Mouse (Mus musculus): ENCODE measurements around the gene Synj1. TPM values are rescaled to one million over a fixed set of nuclear protein-coding genes. Genes with fewer than 3 reads are reported as not detected.

Gene Synj1
- polyA plus RNA-seq, 1 experiment: 25.1 TPM

DNA sequence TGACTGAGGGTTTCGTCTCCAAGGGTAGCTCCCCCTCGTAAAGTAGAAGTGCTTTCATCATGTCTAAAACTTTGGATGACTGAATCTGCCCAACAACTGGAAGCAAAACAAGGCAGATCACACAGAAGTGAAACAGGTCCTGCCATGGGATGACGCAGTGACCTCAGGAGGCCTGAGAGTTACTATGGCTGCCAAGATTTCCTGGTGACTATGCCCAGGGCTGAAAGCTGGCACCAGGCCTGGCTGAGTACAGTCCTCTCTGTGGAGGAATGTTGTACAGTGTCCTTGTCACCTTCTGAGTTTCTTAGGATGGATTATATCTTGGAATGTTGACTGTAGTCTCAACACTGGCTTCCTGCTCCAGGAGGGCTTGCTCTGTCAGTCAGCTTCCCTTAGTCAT is 113.5 kb downstream of the Synj1 start:
- TF ChIP-seq POLR2A (IDR thresholded peaks at IDR 0.05; ENCODE audit: low read depth, low read length): no peak
- no peak for TF ChIP-seq CTCF (IDR thresholded peaks at IDR 0.05; ENCODE audit: extremely low read depth, insufficient read depth, insufficient read length, insufficient replicate concordance)
- Histone ChIP-seq H3K4me1 (ENCODE audit: control insufficient read depth, insufficient read depth, insufficient read length) (no peaks in the 10 kb centered on the region), H3K4me3 (ENCODE audit: extremely low read depth, insufficient read depth, insufficient read length) (no peak overlapping the region), H3K36me3 (ENCODE audit: control insufficient read depth, insufficient read depth, low read length) (no peaks in the 10 kb centered on the region), H3K27ac (ENCODE audit: insufficient read depth, low read length) (no peak overlapping the region), H3K27me3 (ENCODE audit: control insufficient read depth, insufficient read depth, low read length) (no peaks in the 10 kb centered on the region)
- WGBS: 89% methylated on average over 3 of the region's 3 CpGs
- no peak for DNase-seq (ENCODE audit: low read depth in 1 of 2, low spot score in 2 of 2)

DNA sequence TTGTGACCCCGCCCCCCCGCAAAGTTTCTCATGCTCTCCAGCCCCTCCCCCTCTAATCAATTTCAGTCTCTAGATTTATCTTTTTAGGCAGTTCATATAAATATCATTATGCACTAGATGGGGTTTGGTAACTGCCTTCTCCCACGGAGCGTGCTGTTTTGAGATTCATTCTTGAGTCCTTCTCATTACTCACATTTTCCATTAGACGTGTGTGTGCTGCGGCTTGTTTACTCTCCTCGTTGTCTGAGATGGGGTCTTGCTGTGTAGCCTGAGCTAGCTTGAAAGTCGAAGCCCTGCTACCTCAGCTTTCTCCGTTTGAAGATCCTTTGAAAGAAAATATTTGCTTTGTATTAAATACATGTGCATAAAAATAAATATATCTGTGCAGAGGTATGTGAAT is 117.3 kb downstream of the Synj1 start:
- TF ChIP-seq POLR2A (IDR thresholded peaks at IDR 0.05; ENCODE audit: low read depth, low read length) (no peak), CTCF (IDR thresholded peaks at IDR 0.05; ENCODE audit: extremely low read depth, insufficient read depth, insufficient read length, insufficient replicate concordance) (no peak)
- Histone ChIP-seq H3K4me3 (ENCODE audit: extremely low read depth, insufficient read depth, insufficient read length) (no peak overlapping the region), H3K4me1 (ENCODE audit: control insufficient read depth, insufficient read depth, insufficient read length) (no peaks in the 10 kb centered on the region), H3K36me3 (ENCODE audit: control insufficient read depth, insufficient read depth, low read length) (no peaks in the 10 kb centered on the region), H3K27ac (ENCODE audit: insufficient read depth, low read length) (no peak overlapping the region), H3K27me3 (ENCODE audit: control insufficient read depth, insufficient read depth, low read length) (no peaks in the 10 kb centered on the region)
- DNase-seq (ENCODE audit: low read depth in 1 of 2, low spot score in 2 of 2): no peak
- 71% methylated on average over 9 of the region's 9 CpGs for WGBS

DNA sequence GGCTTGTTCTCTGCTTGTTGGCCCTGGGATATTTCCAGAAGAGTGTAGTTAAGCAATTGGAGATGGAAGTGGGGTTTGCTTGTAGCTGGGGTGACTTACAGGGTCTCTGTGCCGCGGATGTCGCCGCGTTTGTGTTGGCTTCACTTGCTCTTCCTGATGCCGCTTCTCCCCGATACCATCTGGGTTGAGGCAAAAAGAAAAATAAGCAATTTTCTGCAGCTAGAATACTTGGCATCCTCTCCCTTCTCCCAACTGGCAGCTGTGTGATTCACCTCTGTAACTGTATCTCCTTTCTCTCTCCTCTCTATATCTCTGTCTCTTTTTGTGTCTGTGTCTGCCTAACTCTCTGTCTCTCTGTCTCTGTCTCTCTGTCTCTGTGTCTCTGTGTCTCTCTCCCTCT is 118.1 kb downstream of the Synj1 start:
- no peak overlapping the region for H3K27ac ChIP-seq (ENCODE audit: insufficient read depth, low read length)
- no peak overlapping the region for H3K4me3 ChIP-seq (ENCODE audit: extremely low read depth, insufficient read depth, insufficient read length)
- no peaks in the 10 kb centered on the region for H3K4me1 ChIP-seq (ENCODE audit: control insufficient read depth, insufficient read depth, insufficient read length)
- H3K36me3 ChIP-seq (ENCODE audit: control insufficient read depth, insufficient read depth, low read length): no peaks in the 10 kb centered on the region
- TF ChIP-seq CTCF (IDR thresholded peaks at IDR 0.05; ENCODE audit: extremely low read depth, insufficient read depth, insufficient read length, insufficient replicate concordance): no peak
- TF ChIP-seq POLR2A (IDR thresholded peaks at IDR 0.05; ENCODE audit: low read depth, low read length): no peak
- H3K27me3 ChIP-seq (ENCODE audit: control insufficient read depth, insufficient read depth, low read length): no peaks in the 10 kb centered on the region
- no peak for DNase-seq (ENCODE audit: low read depth in 1 of 2, low spot score in 2 of 2)
- 85% methylated on average over 7 of the region's 7 CpGs for WGBS

DNA sequence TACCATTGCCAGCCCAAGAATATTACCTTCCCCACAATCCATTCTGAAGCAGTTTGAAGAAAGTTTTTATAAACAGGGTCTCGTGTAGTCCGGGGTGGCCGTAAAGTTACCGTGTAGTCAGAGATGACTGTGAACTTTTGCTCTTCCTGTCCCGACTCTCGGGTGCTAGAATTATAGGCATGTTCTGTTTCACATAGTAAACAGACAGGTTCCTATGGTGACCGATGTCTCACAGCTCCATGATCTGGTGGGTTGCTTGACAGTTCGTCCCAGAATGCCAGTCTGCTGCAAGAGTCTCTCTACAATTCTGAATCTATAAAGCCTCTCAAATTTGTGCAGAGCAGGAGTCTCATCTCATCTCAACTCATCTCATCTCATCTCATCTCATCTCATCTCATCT is 119.0 kb downstream of the Synj1 start:
- Histone ChIP-seq H3K4me3 (ENCODE audit: extremely low read depth, insufficient read depth, insufficient read length) (no peak overlapping the region), H3K27ac (ENCODE audit: insufficient read depth, low read length) (no peak overlapping the region), H3K4me1 (ENCODE audit: control insufficient read depth, insufficient read depth, insufficient read length) (no peaks in the 10 kb centered on the region), H3K36me3 (ENCODE audit: control insufficient read depth, insufficient read depth, low read length) (no peaks in the 10 kb centered on the region), H3K27me3 (ENCODE audit: control insufficient read depth, insufficient read depth, low read length) (no peaks in the 10 kb centered on the region)
- DNase-seq (ENCODE audit: low read depth in 1 of 2, low spot score in 2 of 2): no peak
- TF ChIP-seq POLR2A (IDR thresholded peaks at IDR 0.05; ENCODE audit: low read depth, low read length) (no peak), CTCF (IDR thresholded peaks at IDR 0.05; ENCODE audit: extremely low read depth, insufficient read depth, insufficient read length, insufficient replicate concordance) (no peak)
- 14% methylated on average over 8 of the region's 8 CpGs for WGBS

DNA sequence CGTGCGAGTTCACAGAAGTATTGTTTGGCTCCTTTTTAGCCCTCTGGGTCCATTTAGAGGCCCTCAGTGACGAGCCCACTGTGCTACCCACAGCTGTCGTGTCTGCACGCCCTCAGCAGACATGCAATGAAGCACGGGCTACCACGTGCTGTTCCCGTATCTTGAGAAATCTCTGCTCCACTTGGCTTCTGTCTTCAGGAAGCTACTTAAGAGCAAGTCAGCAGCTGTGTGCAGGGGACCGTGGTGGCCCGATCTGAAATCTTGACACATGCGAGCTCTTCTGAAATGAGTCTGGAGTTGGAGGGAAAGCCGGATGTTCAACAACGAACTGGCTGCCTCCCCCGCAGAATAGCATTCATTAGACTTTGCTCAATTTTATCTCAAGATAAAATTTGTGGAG is 119.5 kb downstream of the Synj1 start:
- 52% methylated on average over 14 of the region's 14 CpGs for WGBS
- TF ChIP-seq POLR2A (IDR thresholded peaks at IDR 0.05; ENCODE audit: low read depth, low read length) (no peak), CTCF (IDR thresholded peaks at IDR 0.05; ENCODE audit: extremely low read depth, insufficient read depth, insufficient read length, insufficient replicate concordance) (no peak)
- H3K27me3 ChIP-seq (ENCODE audit: control insufficient read depth, insufficient read depth, low read length): no peaks in the 10 kb centered on the region
- no peaks in the 10 kb centered on the region for H3K4me1 ChIP-seq (ENCODE audit: control insufficient read depth, insufficient read depth, insufficient read length)
- no peak for DNase-seq (ENCODE audit: low read depth in 1 of 2, low spot score in 2 of 2)
- H3K36me3 ChIP-seq (ENCODE audit: control insufficient read depth, insufficient read depth, low read length): no peaks in the 10 kb centered on the region
- no peak overlapping the region for H3K4me3 ChIP-seq (ENCODE audit: extremely low read depth, insufficient read depth, insufficient read length)
- H3K27ac ChIP-seq (ENCODE audit: insufficient read depth, low read length): no peak overlapping the region

DNA sequence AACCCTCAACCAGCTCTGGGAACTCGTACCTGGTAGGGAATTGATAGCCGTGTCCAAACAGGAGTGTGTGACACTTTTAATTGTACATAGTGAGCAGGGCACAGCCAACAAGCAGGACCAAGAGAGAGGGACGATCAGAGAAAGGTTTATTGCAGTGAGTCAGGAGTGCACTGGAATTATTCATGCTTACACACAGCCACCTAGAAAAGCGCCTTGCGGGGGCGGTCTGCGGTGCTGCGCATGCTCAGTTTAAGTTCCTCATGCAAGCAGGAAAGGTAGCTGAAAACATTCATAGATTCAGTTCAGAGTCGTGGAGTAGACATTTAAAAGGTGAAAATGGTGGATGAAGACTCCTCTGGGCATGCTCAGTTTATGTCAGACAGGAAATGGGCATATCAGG is 120.4 kb downstream of the Synj1 start:
- Histone ChIP-seq H3K4me1 (ENCODE audit: control insufficient read depth, insufficient read depth, insufficient read length) (no peaks in the 10 kb centered on the region), H3K27me3 (ENCODE audit: control insufficient read depth, insufficient read depth, low read length) (no peaks in the 10 kb centered on the region), H3K36me3 (ENCODE audit: control insufficient read depth, insufficient read depth, low read length) (no peaks in the 10 kb centered on the region), H3K27ac (ENCODE audit: insufficient read depth, low read length) (no peak overlapping the region), H3K4me3 (ENCODE audit: extremely low read depth, insufficient read depth, insufficient read length) (no peak overlapping the region)
- no peak for DNase-seq (ENCODE audit: low read depth in 1 of 2, low spot score in 2 of 2)
- TF ChIP-seq CTCF (IDR thresholded peaks at IDR 0.05; ENCODE audit: extremely low read depth, insufficient read depth, insufficient read length, insufficient replicate concordance): no peak
- TF ChIP-seq POLR2A (IDR thresholded peaks at IDR 0.05; ENCODE audit: low read depth, low read length): no peak
- 83% methylated on average over 9 of the region's 9 CpGs for WGBS

Other genes with a start within 250 kb of the Synj1 start
- 6.0 and 6.4 TPM in 2 replicates for gene Urb1, start 200.9 kb downstream of the Synj1 start, polyA plus RNA-seq (2012; rRNA removed)
- 1.7 and 2.2 TPM in 2 replicates for gene Eva1c, start 184.6 kb downstream of the Synj1 start, polyA plus RNA-seq (2012; rRNA removed)
- gene Cfap298, start 76.2 kb downstream of the Synj1 start, polyA plus RNA-seq (2012; rRNA removed): 10.7 and 11.7 TPM in 2 replicates
- gene Paxbp1, start 33.2 kb upstream of the Synj1 start, polyA plus RNA-seq (2012; rRNA removed): 10.4 and 11.9 TPM in 2 replicates
- not detected in 2 replicates for gene 4932438H23Rik, start 83.8 kb upstream of the Synj1 start, polyA plus RNA-seq (2012; rRNA removed)
- gene Olig2, start 214.1 kb upstream of the Synj1 start, polyA plus RNA-seq (2012; rRNA removed): 0.04 and 0.09 TPM in 2 replicates